In the genomic region with DNA sequence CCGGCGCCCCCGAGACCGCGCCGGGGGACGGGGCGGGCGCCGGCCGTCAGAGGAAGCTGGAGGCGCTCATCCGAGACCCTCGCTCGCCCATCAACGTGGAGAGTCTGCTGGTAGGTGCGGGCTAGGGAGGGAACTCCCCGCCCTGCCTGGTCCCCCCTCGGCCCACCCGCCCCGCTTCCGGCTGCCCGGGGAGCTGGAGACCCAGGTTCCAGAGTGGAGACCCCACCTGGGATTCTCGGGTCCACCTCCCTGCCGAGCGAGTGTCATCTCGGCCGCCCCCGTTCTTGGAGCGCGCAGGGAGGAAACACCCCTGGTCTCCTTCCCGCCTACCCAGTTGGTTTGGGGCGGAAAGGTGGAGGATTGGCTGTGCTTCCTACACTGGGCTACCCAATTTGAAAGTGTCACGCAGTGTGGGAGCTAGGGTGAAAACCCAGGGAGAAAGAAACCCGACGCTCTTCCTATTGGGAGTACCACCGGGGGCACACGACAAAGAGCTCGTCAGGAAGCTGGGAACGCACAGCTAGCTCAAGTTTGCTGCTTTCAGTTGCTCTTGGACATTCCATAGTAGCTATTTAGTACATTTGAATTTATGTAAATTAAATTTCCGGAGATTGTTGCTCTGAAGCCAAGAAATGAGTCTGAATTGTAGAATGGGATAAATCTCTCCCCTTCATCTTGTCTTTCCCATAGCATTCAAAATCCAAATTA, we compare ENCODE assay signal across 7 mouse cellular contexts. TPM values are rescaled to one million over a fixed set of nuclear protein-coding genes. Genes with fewer than 3 reads are reported as not detected.
DNase-seq lines count a peak whose midpoint lies in the region; ATAC-seq and TF ChIP-seq lines count a peak whose summit lies in the region.

No protein-coding gene starts in this region.

- WGBS in hindbrain, embryonic 15.5 days: 0% methylated on average over 40 of the region's 41 CpGs
- 1% methylated on average over 39 of the region's 41 CpGs for WGBS in lung, embryonic 16.5 days

- TF ChIP-seq CTCF in gastrocnemius, adult 2 months (IDR thresholded peaks at IDR 0.05): no peak

- H3K9ac ChIP-seq in hindbrain, embryonic 15.5 days: peak overlapping the region; percentile 95
- H3K9ac ChIP-seq in lung, embryonic 16.5 days (ENCODE audit: low read length): peak overlapping the region; percentile 93

- peak overlapping the region; percentile 89 for H3K4me2 ChIP-seq in hindbrain, embryonic 15.5 days
- H3K4me2 ChIP-seq in lung, embryonic 16.5 days (ENCODE audit: low read depth, low read length): peak overlapping the region; percentile 67

- H3K27me3 ChIP-seq in hindbrain, embryonic 15.5 days: no peaks in the 10 kb centered on the region
- H3K27me3 ChIP-seq in lung, embryonic 16.5 days (ENCODE audit: control insufficient read depth, insufficient read depth, low read depth, low read length): no peaks in the 10 kb centered on the region

- peak overlapping the region; percentile 99 for H3K27ac ChIP-seq in gastrocnemius, adult 2 months
- H3K27ac ChIP-seq in hindbrain, embryonic 15.5 days (replicated peaks): peak overlapping the region; percentile 93
- peak overlapping the region; percentile 98 for H3K27ac ChIP-seq in lung, embryonic 16.5 days (ENCODE audit: low read length)

- H3K4me1 ChIP-seq in hindbrain, embryonic 15.5 days (replicated peaks): peaks cover 35% of the 10 kb centered on the region
- H3K4me1 ChIP-seq in lung, embryonic 16.5 days (replicated peaks; ENCODE audit: control insufficient read depth, insufficient read depth, low read length): peaks cover 24% of the 10 kb centered on the region

- ATAC-seq in CD4-positive, CD25-positive, alpha-beta regulatory T cell, adult 4 months: peak; percentile 44
- ATAC-seq in hindbrain, embryonic 15.5 days (ENCODE audit: low FRiP score, low read depth): peak; percentile 79
- ATAC-seq in lung, embryonic 16.5 days (ENCODE audit: low read depth): peak; percentile 26

- H3K4me3 ChIP-seq in gastrocnemius, adult 2 months: peak overlapping the region; percentile 99
- peak overlapping the region; percentile 72 for H3K4me3 ChIP-seq in hindbrain, embryonic 15.5 days
- H3K4me3 ChIP-seq in lung, embryonic 16.5 days (ENCODE audit: low read length): peak overlapping the region; percentile 88

- no peaks in the 10 kb centered on the region for H3K9me3 ChIP-seq in hindbrain, embryonic 15.5 days
- no peaks in the 10 kb centered on the region for H3K9me3 ChIP-seq in lung, embryonic 16.5 days (ENCODE audit: control insufficient read depth, low read length)

- intact Hi-C loops in gastrocnemius, adult 2 months (cut with DNase I): loop anchor here (2.0 to 5.0 kb wide), 4 partner anchors 37 to 73 kb away; no protein-coding TSS in a partner anchor

- H3K36me3 ChIP-seq in hindbrain, embryonic 15.5 days: no peaks in the 10 kb centered on the region
- no peaks in the 10 kb centered on the region for H3K36me3 ChIP-seq in lung, embryonic 16.5 days (ENCODE audit: control insufficient read depth, insufficient read depth, low read length)

- DNase-seq in MN1 (ENCODE audit: low spot score): peak; percentile 47
- peak; percentile 76 for DNase-seq in cerebellum, adult 9-11 months
- peak; percentile 70 for DNase-seq in gastrocnemius, adult 2 months
- peak; percentile 43 for DNase-seq in right cerebral cortex, postnatal 14 days

RNA-seq across cellular contexts. Expression of a gene that starts 0.7 kb away (rescaled TPM):
- polyA plus RNA-seq in CD4-positive, CD25-positive, alpha-beta regulatory T cell, adult 4 months (2017; shearing (Covaris generic)): 10 to 100 TPM; 14.1 to 18.1 TPM
- total RNA-seq in gastrocnemius, adult 2 months (2021): 100 to 1,000 TPM in 1 of 2 experiments, 10 to 100 TPM in 1; 86.0 to 103 TPM
- 13.7 and 15.1 TPM in 2 replicates for polyA plus RNA-seq in hindbrain, embryonic 15.5 days (2015; fragmentation: Nextera tagmentation; extraction: Ambion mirVana)
- polyA plus RNA-seq in lung, embryonic 16.5 days (2015; fragmentation: Nextera tagmentation; extraction: Ambion mirVana): 15.3 and 15.7 TPM in 2 replicates

Comparison
In these comparisons a context has a peak if more than half of its experiments do, and no peak if none do; other contexts are left out.
1. Peak in every context shown above with its lines: DNase-seq, ATAC-seq, H3K4me3 ChIP-seq and H3K27ac ChIP-seq.
2. ATAC-seq: peak in every context shown above with its lines; median percentile 79 in hindbrain, embryonic 15.5 days; 44 in CD4-positive, CD25-positive, alpha-beta regulatory T cell, adult 4 months; 26 in lung, embryonic 16.5 days.